Mouse (Mus musculus) embryonic facial prominence, embryonic 13.5 days (tissue): ENCODE results near the gene Ammecr1. TPM values are rescaled to one million over a fixed set of nuclear protein-coding genes. Genes with fewer than 3 reads are reported as not detected.

Experiments used
- ATAC-seq: fragments of 200-750 bp; cut with Nextera tagmentation; 2 replicates; pipeline ENCODE4 v1.8.0; 2017; ENCODE audit warnings: low read depth; ENCODE audit not compliant: insufficient number of reproducible peaks, insufficient read depth, low FRiP score, low TSS enrichment
- H3K27ac ChIP-seq: fragments of 300-500 bp; sonication (generic); 2 replicates; pipeline ENCODE4 v1.5.1; 2015; ENCODE audit warnings: moderate library complexity, mild to moderate bottlenecking, inconsistent platforms
- H3K27me3 ChIP-seq: fragments of 300-500 bp; sonication (generic); 2 replicates; pipeline ENCODE4 v1.6.1; 2015; ENCODE audit warnings: mild to moderate bottlenecking, inconsistent platforms
- H3K36me3 ChIP-seq: fragments of 300-500 bp; sonication (generic); 2 replicates; pipeline ENCODE4 v1.6.1; 2015; ENCODE audit warnings: mild to moderate bottlenecking, inconsistent platforms
- H3K4me1 ChIP-seq: fragments of 300-500 bp; sonication (generic); 2 replicates; pipeline ENCODE4 v1.6.1; 2015; ENCODE audit warnings: inconsistent platforms
- H3K4me2 ChIP-seq: fragments of 300-500 bp; sonication (generic); 2 replicates; pipeline ENCODE4 v1.6.1; 2015; ENCODE audit warnings: moderate library complexity, mild to moderate bottlenecking, inconsistent platforms
- H3K4me3 ChIP-seq: fragments of 300-500 bp; sonication (generic); 2 replicates; pipeline ENCODE4 v1.5.1; 2015; ENCODE audit warnings: mild to moderate bottlenecking, inconsistent platforms
- H3K9ac ChIP-seq: fragments of 300-500 bp; sonication (generic); 2 replicates; pipeline ENCODE4 v1.6.1; 2015; ENCODE audit warnings: mild to moderate bottlenecking, inconsistent platforms
- H3K9me3 ChIP-seq: fragments of 300-500 bp; sonication (generic); 2 replicates; pipeline ENCODE4 v1.6.1; 2016; ENCODE audit warnings: inconsistent platforms
- WGBS: fragments of 180-500 bp; shearing (Covaris S2); methylation state at CpG from one replicate; pipeline ENCODE4 v1.1.7; 2015; ENCODE audit warnings: mixed read lengths; 5-methylcytosine and 5-hydroxymethylcytosine counted together
- polyA plus RNA-seq: library from polyadenylated mRNA; unstranded; fragments of >200 nt; fragmentation: Nextera tagmentation; extraction: Ambion mirVana; gene quantifications from 2 replicates; pipeline ENCODE4 v1.2.1, GENCODE M21; 2015

Gene Ammecr1
- polyA plus RNA-seq, 1 experiment from 2014 or later: 15.2 TPM

DNA sequence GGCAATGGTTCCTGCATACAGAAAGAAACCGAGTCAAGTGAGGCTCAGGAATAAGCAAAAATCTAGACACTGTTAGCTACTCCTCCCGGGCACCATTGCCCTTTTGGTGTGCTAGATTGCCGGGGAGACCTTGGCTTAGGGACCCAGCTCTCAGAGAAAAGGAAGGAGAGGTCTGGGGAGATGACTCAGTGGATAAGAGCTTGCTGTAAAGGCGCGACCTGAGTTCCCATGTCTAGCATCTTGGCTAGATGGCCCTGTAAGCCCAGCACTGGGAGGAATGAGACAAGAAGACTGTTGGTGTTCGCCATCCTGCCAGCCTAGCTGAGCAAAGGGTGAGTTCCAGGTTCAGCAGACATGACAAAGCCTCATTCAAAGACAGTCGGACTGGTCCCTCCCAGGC lies 127.1 kb downstream of the Ammecr1 start:
- Histone ChIP-seq H3K9ac (no peak overlapping the region), H3K9me3 (no peaks in the 10 kb centered on the region), H3K4me1 (no peaks in the 10 kb centered on the region), H3K4me2 (no peak overlapping the region), H3K27me3 (peaks cover 20% of the 10 kb centered on the region; the same call in 1 of the 2 replicates), H3K27ac (no peak overlapping the region), H3K4me3 (no peak overlapping the region), H3K36me3 (no peaks in the 10 kb centered on the region)
- ATAC-seq: no peak
- WGBS: 84% methylated on average over 7 of the region's 7 CpGs

DNA sequence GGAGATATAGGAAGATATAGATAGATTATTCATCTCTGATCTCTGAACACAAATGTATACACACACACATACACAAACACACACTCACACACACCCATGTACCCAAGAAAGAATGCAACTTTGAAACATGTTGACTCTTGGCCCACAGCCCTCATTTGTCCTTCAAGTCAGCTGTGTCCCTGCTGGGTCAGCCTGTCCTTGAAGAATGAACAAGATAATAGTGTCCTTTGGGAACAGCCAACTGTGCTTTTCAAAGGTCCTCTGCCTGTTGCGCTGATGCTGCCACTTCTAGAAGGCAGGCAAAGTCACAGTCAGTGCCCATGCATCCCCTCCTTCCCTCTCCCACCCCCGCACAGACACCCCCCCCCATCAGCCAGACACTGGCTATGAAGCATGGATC lies 127.7 kb downstream of the Ammecr1 start:
- whole genome bisulfite sequencing: 81% methylated on average over 2 of the region's 2 CpGs
- no peaks in the 10 kb centered on the region for H3K4me1 ChIP-seq

DNA sequence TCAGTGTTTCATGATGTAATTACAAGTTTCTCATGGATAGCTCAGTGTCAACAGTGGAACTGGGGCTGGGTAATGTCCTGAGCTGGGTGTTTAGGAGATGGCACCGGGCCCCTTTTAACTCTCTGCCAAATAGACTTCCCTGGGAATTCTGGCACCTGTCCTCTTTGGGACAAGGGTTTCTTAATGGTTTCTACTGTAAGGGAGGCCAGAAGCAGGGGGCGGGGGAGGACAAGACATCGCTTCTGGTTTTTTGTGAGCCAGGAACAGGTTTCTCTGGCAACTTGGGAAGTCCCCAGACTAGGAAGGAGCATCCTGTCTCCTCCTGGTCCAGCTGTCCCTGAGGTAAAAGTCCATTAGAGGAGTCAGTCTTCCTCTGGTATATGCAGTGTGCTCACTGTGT lies 129.2 kb downstream of the Ammecr1 start:
- no peak overlapping the region for H3K4me2 ChIP-seq
- H3K27ac ChIP-seq: no peak overlapping the region
- no peak overlapping the region for H3K4me3 ChIP-seq
- WGBS: 90% methylated on average over 3 of the region's 3 CpGs
- no peaks in the 10 kb centered on the region for H3K9me3 ChIP-seq
- H3K4me1 ChIP-seq: 0 out of 2 replicates have a peak, but pooled peaks cover 3% of the 10 kb centered on the region
- ATAC-seq: no peak
- H3K27me3 ChIP-seq: peaks cover 20% of the 10 kb centered on the region; the same call in 1 of the 2 replicates
- H3K36me3 ChIP-seq: no peaks in the 10 kb centered on the region
- H3K9ac ChIP-seq: no peak overlapping the region

More for the DNA sequence above, 127.7 kb downstream of the Ammecr1 start:
- Histone ChIP-seq H3K36me3 (no peaks in the 10 kb centered on the region), H3K9me3 (no peaks in the 10 kb centered on the region), H3K27ac (no peak overlapping the region), H3K27me3 (peaks cover 20% of the 10 kb centered on the region; the same call in 1 of the 2 replicates), H3K4me3 (no peak overlapping the region), H3K4me2 (no peak overlapping the region), H3K9ac (no peak overlapping the region)
- no peak for ATAC-seq

DNA sequence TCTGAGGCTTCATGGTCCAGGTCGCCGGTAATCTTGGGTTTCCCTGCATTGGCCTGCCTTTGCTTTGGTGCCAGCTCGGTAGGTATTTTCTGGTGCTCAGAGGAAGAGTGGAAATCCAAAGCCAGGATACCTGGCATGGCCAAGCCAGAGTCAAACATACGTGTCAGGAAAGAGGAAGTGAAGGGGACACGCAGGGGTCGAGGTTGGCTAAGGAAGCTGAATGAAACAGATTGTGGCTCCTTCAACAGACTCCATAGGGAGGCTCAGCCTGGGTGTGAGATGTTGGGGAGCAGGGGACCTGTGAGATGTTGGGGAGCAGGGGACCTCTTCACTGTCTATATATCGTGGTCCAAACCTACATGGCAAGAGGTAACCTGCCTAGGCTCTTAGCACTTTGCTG lies 130.1 kb downstream of the Ammecr1 start:
- no peak for ATAC-seq
- WGBS: 92% methylated on average over 7 of the region's 7 CpGs

DNA sequence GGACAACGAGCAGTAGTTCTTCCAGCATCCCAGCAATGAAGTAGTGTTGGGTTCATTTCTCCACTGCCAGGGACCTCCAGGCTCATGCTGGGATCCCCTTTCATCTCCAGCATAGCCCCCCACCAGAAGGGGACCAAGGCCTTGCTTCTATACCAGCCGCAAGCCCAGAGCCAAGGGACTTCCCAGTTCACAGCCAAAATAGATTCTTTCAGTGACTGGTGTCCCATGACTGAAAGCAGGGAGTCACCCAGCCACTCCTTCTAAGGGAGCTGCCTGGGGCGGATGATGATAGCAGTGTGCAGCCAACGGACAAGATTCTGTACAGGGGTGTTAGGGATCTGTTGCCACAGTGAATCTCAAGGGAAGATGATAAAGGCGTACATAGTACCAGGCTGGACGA lies 131.7 kb downstream of the Ammecr1 start:
- H3K27me3 ChIP-seq: peaks cover 10% of the 10 kb centered on the region; the same call in 1 of the 2 replicates
- 0 out of 2 replicates have a peak, but pooled peaks cover 3% of the 10 kb centered on the region for H3K4me1 ChIP-seq
- no peaks in the 10 kb centered on the region for H3K9me3 ChIP-seq
- no peak overlapping the region for H3K9ac ChIP-seq
- H3K4me3 ChIP-seq: no peak overlapping the region
- no peak for ATAC-seq
- 92% methylated on average over 6 of the region's 6 CpGs for WGBS
- no peak overlapping the region for H3K4me2 ChIP-seq
- no peaks in the 10 kb centered on the region for H3K36me3 ChIP-seq
- H3K27ac ChIP-seq: no peak overlapping the region

More for the DNA sequence above, 130.1 kb downstream of the Ammecr1 start:
- Histone ChIP-seq H3K4me2 (no peak overlapping the region), H3K4me1 (0 out of 2 replicates have a peak, but pooled peaks cover 3% of the 10 kb centered on the region), H3K36me3 (no peaks in the 10 kb centered on the region), H3K9me3 (no peaks in the 10 kb centered on the region), H3K27ac (no peak overlapping the region), H3K4me3 (no peak overlapping the region), H3K27me3 (peaks cover 20% of the 10 kb centered on the region; the same call in 1 of the 2 replicates), H3K9ac (no peak overlapping the region)

DNA sequence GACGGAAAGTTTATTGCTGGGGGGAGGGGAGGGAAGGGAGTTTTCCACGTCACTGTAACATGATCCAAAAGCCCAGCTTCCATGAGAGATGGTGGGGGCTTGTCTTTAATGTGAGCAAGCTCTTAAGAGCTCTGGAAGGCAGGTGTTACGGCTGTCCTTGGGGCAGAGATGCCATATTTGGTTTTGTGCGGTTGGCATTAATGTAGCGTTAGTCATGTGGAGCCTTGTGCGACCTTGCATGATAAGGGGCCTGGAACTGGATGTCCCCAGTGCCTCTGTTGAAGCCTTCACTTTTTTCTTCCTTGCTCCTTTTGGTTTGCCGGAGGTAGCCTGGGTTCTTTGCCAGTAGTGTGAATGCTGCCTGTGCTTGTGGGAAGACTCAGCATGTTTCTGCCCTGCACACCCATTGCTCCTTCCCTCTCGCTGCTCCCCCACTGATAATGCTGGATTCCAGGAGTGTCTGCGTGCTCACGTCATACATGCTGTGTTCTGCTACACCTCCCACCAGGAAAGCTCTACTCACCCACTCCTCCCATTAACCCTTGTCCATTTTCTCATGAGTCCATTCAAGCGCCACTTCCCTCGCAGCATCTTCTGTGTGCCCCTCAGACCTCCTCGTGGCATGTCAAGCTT lies 133.2 kb downstream of the Ammecr1 start:
- Histone ChIP-seq H3K9ac (no peak overlapping the region), H3K4me3 (no peak overlapping the region), H3K9me3 (no peaks in the 10 kb centered on the region), H3K36me3 (no peaks in the 10 kb centered on the region), H3K27me3 (peaks cover 12% of the 10 kb centered on the region; the same call in 1 of the 2 replicates), H3K4me2 (no peak overlapping the region), H3K4me1 (0 out of 2 replicates have a peak, but pooled peaks cover 3% of the 10 kb centered on the region), H3K27ac (no peak overlapping the region)
- 79% methylated on average over 13 of the region's 13 CpGs for WGBS
- ATAC-seq: no peak

DNA sequence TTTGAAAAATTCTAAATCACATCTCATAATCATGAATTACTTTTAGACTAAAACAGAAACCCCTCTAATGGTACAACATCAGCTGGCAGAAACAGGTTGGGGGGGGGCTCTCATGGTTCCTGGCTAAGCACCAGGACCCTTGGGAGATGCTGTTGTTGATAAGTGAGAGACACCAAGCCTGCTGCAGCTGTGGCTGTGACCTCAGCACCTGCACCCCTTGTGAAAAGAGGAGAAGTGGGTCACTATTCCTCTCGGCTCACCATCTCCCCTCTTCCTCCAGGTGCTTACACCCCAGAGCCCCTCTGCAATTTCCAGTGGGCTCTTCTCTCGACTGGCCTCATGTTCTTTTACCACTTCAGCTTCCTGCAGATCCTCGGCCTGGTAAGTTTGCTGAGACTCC lies 134.3 kb downstream of the Ammecr1 start:
- H3K27ac ChIP-seq: no peak overlapping the region
- no peak for ATAC-seq
- no peak overlapping the region for H3K4me2 ChIP-seq
- H3K4me1 ChIP-seq: 0 out of 2 replicates have a peak, but pooled peaks cover 3% of the 10 kb centered on the region
- H3K27me3 ChIP-seq: peaks cover 8% of the 10 kb centered on the region; the same call in 1 of the 2 replicates
- WGBS: 72% methylated on average over 3 of the region's 3 CpGs
- no peaks in the 10 kb centered on the region for H3K9me3 ChIP-seq
- H3K36me3 ChIP-seq: no peaks in the 10 kb centered on the region
- H3K4me3 ChIP-seq: no peak overlapping the region
- no peak overlapping the region for H3K9ac ChIP-seq

DNA sequence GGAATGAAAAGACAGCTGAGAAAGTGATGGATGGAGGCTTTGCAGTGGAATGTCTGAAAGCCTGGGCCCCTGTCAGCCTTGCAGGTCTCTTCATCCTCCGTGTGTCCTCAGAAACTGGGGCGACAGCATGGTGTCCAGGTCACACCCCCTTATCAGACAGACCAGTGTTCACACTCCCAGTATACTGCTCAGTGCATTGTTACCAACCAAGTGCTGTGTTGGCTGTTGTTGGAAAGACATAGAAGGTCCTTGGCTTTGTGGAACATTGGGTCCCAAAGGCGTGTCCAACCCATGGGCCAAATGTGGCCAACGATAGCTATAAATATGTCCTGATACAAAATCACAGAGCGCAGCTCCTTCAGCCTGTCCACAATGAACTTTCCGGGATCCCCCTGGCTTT lies 136.0 kb downstream of the Ammecr1 start:
- ATAC-seq: no peak

DNA sequence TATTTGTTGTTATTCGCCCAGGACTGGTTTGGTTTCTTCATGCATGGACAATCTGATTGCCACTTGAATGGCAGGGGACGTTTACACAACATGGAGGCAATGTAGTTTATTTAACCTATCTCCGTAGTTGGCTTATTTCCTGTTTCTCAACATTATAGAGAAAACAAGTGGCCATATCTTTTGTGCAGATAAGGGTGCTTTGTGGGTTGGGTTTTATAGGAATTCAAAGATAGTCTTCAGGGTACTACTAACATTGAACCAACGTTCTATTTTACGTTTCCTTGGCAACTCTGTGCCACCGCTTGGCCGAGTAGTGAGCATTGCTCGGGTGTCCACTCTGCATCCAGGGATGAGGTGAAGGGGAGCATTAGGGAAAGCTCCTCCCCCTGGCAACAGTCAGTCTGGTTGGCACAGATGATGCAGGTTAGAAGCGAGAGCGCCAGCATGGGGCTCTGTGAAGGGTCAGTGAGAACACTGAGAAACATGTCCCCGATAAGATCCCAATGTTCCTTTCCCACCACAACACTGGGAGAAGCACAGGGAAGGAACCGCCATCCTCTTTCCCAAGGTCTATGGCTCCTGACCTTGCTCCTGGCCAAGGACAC lies 136.6 kb downstream of the Ammecr1 start:
- H3K27ac ChIP-seq: no peak overlapping the region
- H3K4me1 ChIP-seq: 0 out of 2 replicates have a peak, but pooled peaks cover 3% of the 10 kb centered on the region
- H3K4me3 ChIP-seq: no peak overlapping the region
- ATAC-seq: no peak
- H3K27me3 ChIP-seq: peaks cover 6% of the 10 kb centered on the region; the same call in 1 of the 2 replicates
- no peaks in the 10 kb centered on the region for H3K36me3 ChIP-seq
- no peaks in the 10 kb centered on the region for H3K9me3 ChIP-seq
- 85% methylated on average over 12 of the region's 12 CpGs for WGBS
- H3K9ac ChIP-seq: no peak overlapping the region
- H3K4me2 ChIP-seq: no peak overlapping the region

More for the DNA sequence above, 136.0 kb downstream of the Ammecr1 start:
- H3K4me3 ChIP-seq: no peak overlapping the region
- WGBS: 91% methylated on average over 6 of the region's 6 CpGs
- H3K36me3 ChIP-seq: no peaks in the 10 kb centered on the region
- 0 out of 2 replicates have a peak, but pooled peaks cover 3% of the 10 kb centered on the region for H3K4me1 ChIP-seq
- H3K9ac ChIP-seq: no peak overlapping the region
- H3K27me3 ChIP-seq: peaks cover 8% of the 10 kb centered on the region; the same call in 1 of the 2 replicates
- H3K27ac ChIP-seq: no peak overlapping the region
- no peak overlapping the region for H3K4me2 ChIP-seq
- H3K9me3 ChIP-seq: no peaks in the 10 kb centered on the region

DNA sequence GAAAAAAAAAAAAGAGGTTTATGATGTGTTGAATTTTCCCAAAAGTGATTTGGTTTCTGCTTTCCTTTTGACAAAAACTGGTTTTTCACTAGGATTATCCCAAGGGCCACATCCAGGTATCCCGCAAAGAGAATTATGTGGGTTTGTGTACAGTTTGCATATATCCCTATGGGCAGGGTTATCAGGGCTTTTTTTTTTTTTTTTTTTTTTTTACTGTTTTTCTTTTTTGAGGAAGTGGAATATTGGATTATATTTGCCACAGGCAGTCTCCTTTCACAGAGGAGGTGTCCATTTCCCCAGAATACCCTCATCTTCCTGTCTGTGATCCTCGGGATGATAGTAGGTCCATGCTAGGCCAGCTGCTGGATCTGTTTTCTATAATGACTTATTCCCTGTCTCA lies 137.3 kb downstream of the Ammecr1 start:
- H3K4me2 ChIP-seq: no peak overlapping the region
- H3K4me3 ChIP-seq: no peak overlapping the region
- 64% methylated on average over 2 of the region's 2 CpGs for WGBS
- H3K27me3 ChIP-seq: peaks cover 4% of the 10 kb centered on the region; the same call in 1 of the 2 replicates
- no peaks in the 10 kb centered on the region for H3K36me3 ChIP-seq
- H3K4me1 ChIP-seq: 0 out of 2 replicates have a peak, but pooled peaks cover 3% of the 10 kb centered on the region
- no peak overlapping the region for H3K9ac ChIP-seq
- H3K27ac ChIP-seq: no peak overlapping the region
- no peak for ATAC-seq
- no peaks in the 10 kb centered on the region for H3K9me3 ChIP-seq

DNA sequence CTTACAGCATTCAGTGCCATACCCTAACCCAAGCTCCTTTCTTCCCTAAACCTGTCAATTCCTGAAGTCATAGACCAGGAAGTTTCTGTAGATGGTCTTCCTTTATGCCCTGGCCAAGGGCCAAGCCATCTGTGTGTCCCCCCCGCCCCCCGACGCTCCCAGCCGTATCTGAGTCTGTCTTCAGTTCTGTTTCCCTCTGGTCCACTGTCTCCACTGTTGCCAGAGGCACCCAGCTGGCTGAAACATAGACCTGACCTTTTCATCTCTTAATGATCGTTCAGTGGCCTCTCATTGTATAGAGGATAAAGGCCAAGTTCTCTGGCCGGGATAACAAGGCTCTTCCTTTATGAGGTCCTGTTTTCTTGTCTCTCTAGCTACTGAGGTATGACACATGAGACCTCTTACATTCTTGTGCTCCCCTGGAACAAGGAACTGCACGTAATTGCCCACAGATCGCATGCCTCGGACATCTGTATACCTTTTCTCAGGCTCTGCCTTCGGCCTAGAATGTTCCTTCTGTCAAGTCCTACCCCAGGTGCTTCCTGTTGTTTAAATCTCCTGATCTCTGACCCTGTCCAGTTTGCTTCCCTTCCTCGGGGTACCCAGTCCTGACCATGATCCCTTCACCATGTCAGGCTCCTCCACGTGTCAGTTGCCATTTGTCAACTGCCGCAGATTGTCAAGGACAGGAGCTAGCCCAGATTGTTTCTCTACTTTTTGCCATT lies 138.2 kb downstream of the Ammecr1 start:
- Histone ChIP-seq H3K4me3 (no peak overlapping the region), H3K4me2 (no peak overlapping the region), H3K4me1 (0 out of 2 replicates have a peak, but pooled peaks cover 3% of the 10 kb centered on the region), H3K9ac (no peak overlapping the region), H3K9me3 (no peaks in the 10 kb centered on the region), H3K36me3 (no peaks in the 10 kb centered on the region), H3K27ac (no peak overlapping the region), H3K27me3 (peaks cover 4% of the 10 kb centered on the region; the same call in 1 of the 2 replicates)
- WGBS: 54% methylated on average over 13 of the region's 13 CpGs
- no peak for ATAC-seq
